Mouse (Mus musculus) intestine, embryonic 15.5 days (tissue): Measurements from ENCODE around the gene Arfgap3. TPM values are rescaled to one million over a fixed set of nuclear protein-coding genes. Genes with fewer than 3 reads are reported as not detected.
"Not testable (repeated sequence)": the region's sequence is repeated elsewhere in the genome, so short reads cannot be mapped to it uniquely, and the experiment has no call there.

Experiments
- ATAC-seq: fragments of 200-750 bp; cut with Nextera tagmentation; 2 replicates; pipeline ENCODE4 v1.8.0; 2017; ENCODE audit warnings: moderate TSS enrichment, moderate library complexity
- H3K27ac ChIP-seq: fragments of 300-500 bp; sonication (generic); 2 replicates; pipeline ENCODE4 v1.5.1; 2015; ENCODE audit warnings: mild to moderate bottlenecking, inconsistent platforms
- H3K27me3 ChIP-seq: fragments of 300-500 bp; sonication (generic); replicated peaks from 2 replicates; pipeline ENCODE4 v1.6.1; 2015; ENCODE audit warnings: inconsistent platforms
- H3K36me3 ChIP-seq: fragments of 300-500 bp; sonication (generic); 2 replicates; pipeline ENCODE4 v1.6.1; 2015; ENCODE audit warnings: inconsistent platforms
- H3K4me1 ChIP-seq: fragments of 300-500 bp; sonication (generic); replicated peaks from 2 replicates; pipeline ENCODE4 v1.6.1; 2015; ENCODE audit warnings: inconsistent platforms
- H3K4me2 ChIP-seq: fragments of 300-500 bp; sonication (generic); replicated peaks from 2 replicates; pipeline ENCODE4 v1.6.1; 2015; ENCODE audit warnings: mild to moderate bottlenecking, inconsistent platforms
- H3K4me3 ChIP-seq: fragments of 300-500 bp; sonication (generic); replicated peaks from 2 replicates; pipeline ENCODE4 v1.5.1; 2015; ENCODE audit warnings: inconsistent platforms
- H3K9ac ChIP-seq: fragments of 300-500 bp; sonication (generic); 2 replicates; pipeline ENCODE4 v1.6.1; 2015; ENCODE audit warnings: inconsistent platforms
- H3K9me3 ChIP-seq: fragments of 300-500 bp; sonication (generic); 2 replicates; pipeline ENCODE4 v1.6.1; 2016; ENCODE audit warnings: inconsistent platforms
- WGBS: fragments of 180-500 bp; shearing (Covaris S2); methylation state at CpG from one replicate; pipeline ENCODE4 v1.1.7; 2015; 5-methylcytosine and 5-hydroxymethylcytosine counted together
- polyA plus RNA-seq: library from polyadenylated mRNA; unstranded; fragments of >200 nt; fragmentation: Nextera tagmentation; extraction: Ambion mirVana; gene quantifications from 2 replicates; pipeline ENCODE4 v1.2.1, GENCODE M21; 2015

The Arfgap3 gene
- polyA plus RNA-seq, 1 experiment from 2014 or later: 60.5 TPM

- no peak overlapping the region for H3K9ac ChIP-seq
- H3K4me1 ChIP-seq: peaks cover 3% of the 10 kb centered on the region; the same call in 1 of the 2 replicates
- H3K4me3 ChIP-seq: no peak overlapping the region
- peak overlapping the region; percentile 62; the same call in 1 of the 2 replicates for H3K4me2 ChIP-seq
- no peak overlapping the region for H3K27ac ChIP-seq
- no peaks in the 10 kb centered on the region for H3K36me3 ChIP-seq
- no peaks in the 10 kb centered on the region for H3K9me3 ChIP-seq
- no peak for ATAC-seq
- no peaks in the 10 kb centered on the region for H3K27me3 ChIP-seq
These were observed 15.7 kb upstream of the Arfgap3 start for GRCm38 (mm10) chr15:83365697-83366096.

GRCm38 (mm10) chr15:83364194-83364593, 14.1 kb upstream of the Arfgap3 start:
- Histone ChIP-seq H3K36me3 (no peaks in the 10 kb centered on the region), H3K4me2 (no peak overlapping the region), H3K27ac (no peak overlapping the region), H3K9ac (no peak overlapping the region), H3K4me1 (peaks cover 3% of the 10 kb centered on the region; the same call in 1 of the 2 replicates), H3K9me3 (no peaks in the 10 kb centered on the region), H3K27me3 (no peaks in the 10 kb centered on the region), H3K4me3 (no peak overlapping the region)
- ATAC-seq: no peak
- WGBS: 58% methylated on average over 3 of the region's 3 CpGs

GRCm38 (mm10) chr15:83362813-83363212, 12.8 kb upstream of the Arfgap3 start:
- not testable (repeated sequence) for H3K4me2 ChIP-seq

GRCm38 (mm10) chr15:83360899-83361298, 10.9 kb upstream of the Arfgap3 start:
- H3K4me1 ChIP-seq, H3K4me2 ChIP-seq, ATAC-seq, H3K4me3 ChIP-seq, H3K9me3 ChIP-seq, H3K27ac ChIP-seq, H3K36me3 ChIP-seq, H3K9ac ChIP-seq, H3K27me3 ChIP-seq: not testable (repeated sequence)
- WGBS: 66% methylated on average over 5 of the region's 5 CpGs

More at GRCm38 (mm10) chr15:83362813-83363212, 12.8 kb upstream of the Arfgap3 start:
- H3K27ac ChIP-seq, H3K36me3 ChIP-seq, ATAC-seq, H3K4me1 ChIP-seq, H3K4me3 ChIP-seq, H3K9ac ChIP-seq, H3K9me3 ChIP-seq, H3K27me3 ChIP-seq: not testable (repeated sequence)
- WGBS: 87% methylated on average over 1 of the region's 1 CpGs

- H3K9ac ChIP-seq: no peak overlapping the region
- no peaks in the 10 kb centered on the region for H3K9me3 ChIP-seq
- H3K4me1 ChIP-seq: no peaks in the 10 kb centered on the region
- H3K27me3 ChIP-seq: no peaks in the 10 kb centered on the region
- no peaks in the 10 kb centered on the region for H3K36me3 ChIP-seq
- no peak overlapping the region for H3K27ac ChIP-seq
- H3K4me3 ChIP-seq: no peak overlapping the region
- no peak for ATAC-seq
- no peak overlapping the region for H3K4me2 ChIP-seq
- 62% methylated on average over 3 of the region's 3 CpGs for WGBS
These were observed 10.1 kb upstream of the Arfgap3 start for GRCm38 (mm10) chr15:83360140-83360539.

- no peak for ATAC-seq
These were observed 8.4 kb upstream of the Arfgap3 start for GRCm38 (mm10) chr15:83358476-83358875.

GRCm38 (mm10) chr15:83351546-83351945, 1.5 kb upstream of the Arfgap3 start:
- no peak overlapping the region for H3K4me3 ChIP-seq
- H3K27me3 ChIP-seq: no peaks in the 10 kb centered on the region
- H3K27ac ChIP-seq: peak overlapping the region; percentile 91
- H3K9me3 ChIP-seq: no peaks in the 10 kb centered on the region
- H3K9ac ChIP-seq: no peak overlapping the region
- 0 out of 2 replicates have a peak overlapping the region, but pooled peaks have one; percentile 81 for H3K4me2 ChIP-seq
- no peaks in the 10 kb centered on the region for H3K36me3 ChIP-seq
- ATAC-seq: no peak
- 70% methylated on average over 4 of the region's 4 CpGs for WGBS
- peaks cover 8% of the 10 kb centered on the region; the same call in 1 of the 2 replicates for H3K4me1 ChIP-seq

More at GRCm38 (mm10) chr15:83358476-83358875, 8.4 kb upstream of the Arfgap3 start:
- Histone ChIP-seq H3K4me3 (no peak overlapping the region), H3K9ac (no peak overlapping the region), H3K4me1 (no peaks in the 10 kb centered on the region), H3K9me3 (no peaks in the 10 kb centered on the region), H3K36me3 (no peaks in the 10 kb centered on the region), H3K4me2 (no peak overlapping the region), H3K27ac (no peak overlapping the region), H3K27me3 (no peaks in the 10 kb centered on the region)
- 81% methylated on average over 1 of the region's 1 CpGs for WGBS

GRCm38 (mm10) chr15:83350859-83351258, 812 bp upstream of the Arfgap3 start:
- Histone ChIP-seq H3K27me3 (no peaks in the 10 kb centered on the region), H3K27ac (peak overlapping the region; percentile 91), H3K9ac (peak overlapping the region; percentile 81), H3K4me1 (peaks cover 8% of the 10 kb centered on the region; the same call in 1 of the 2 replicates), H3K9me3 (no peaks in the 10 kb centered on the region), H3K4me3 (no peak overlapping the region), H3K36me3 (no peaks in the 10 kb centered on the region), H3K4me2 (peak overlapping the region; percentile 81)
- WGBS: 46% methylated on average over 2 of the region's 2 CpGs
- peak; percentile 73 for ATAC-seq

- peak overlapping the region; percentile 81 for H3K9ac ChIP-seq
- peak overlapping the region; percentile 83 for H3K4me3 ChIP-seq
- H3K36me3 ChIP-seq: no peaks in the 10 kb centered on the region
- 15% methylated on average over 8 of the region's 8 CpGs for WGBS
- no peaks in the 10 kb centered on the region for H3K9me3 ChIP-seq
- peak overlapping the region; percentile 81 for H3K4me2 ChIP-seq
- ATAC-seq: peak; percentile 2; the same call in 1 of the 2 replicates
- peak overlapping the region; percentile 77 for H3K27ac ChIP-seq
- peaks cover 17% of the 10 kb centered on the region; the same call in 1 of the 2 replicates for H3K4me1 ChIP-seq
- H3K27me3 ChIP-seq: no peaks in the 10 kb centered on the region
These were observed 658 bp downstream of the Arfgap3 start for GRCm38 (mm10) chr15:83349225-83349953.

GRCm38 (mm10) chr15:83348747-83349146, 1.3 kb downstream of the Arfgap3 start:
- 0 out of 2 replicates have a peak, but pooled peaks have one; percentile 7 for ATAC-seq
- Histone ChIP-seq H3K9me3 (no peaks in the 10 kb centered on the region), H3K4me3 (peak overlapping the region; percentile 83), H3K4me1 (peaks cover 17% of the 10 kb centered on the region; the same call in 1 of the 2 replicates), H3K27ac (peak overlapping the region; percentile 77; the same call in 1 of the 2 replicates), H3K27me3 (no peaks in the 10 kb centered on the region), H3K36me3 (no peaks in the 10 kb centered on the region), H3K4me2 (peak overlapping the region; percentile 81), H3K9ac (peak overlapping the region; percentile 81; the same call in 1 of the 2 replicates)
- WGBS: 42% methylated on average over 4 of the region's 4 CpGs

GRCm38 (mm10) chr15:83345898-83346529, 4.0 kb downstream of the Arfgap3 start:
- H3K4me3 ChIP-seq: no peak overlapping the region
- no peak overlapping the region for H3K4me2 ChIP-seq
- WGBS: 85% methylated on average over 15 of the region's 15 CpGs
- H3K27ac ChIP-seq: peak overlapping the region; percentile 79; the same call in 1 of the 2 replicates
- no peak overlapping the region for H3K9ac ChIP-seq
- ATAC-seq: no peak
- no peaks in the 10 kb centered on the region for H3K9me3 ChIP-seq
- H3K4me1 ChIP-seq: peaks cover 17% of the 10 kb centered on the region; the same call in 1 of the 2 replicates
- H3K27me3 ChIP-seq: no peaks in the 10 kb centered on the region
- peaks cover 9% of the 10 kb centered on the region for H3K36me3 ChIP-seq

GRCm38 (mm10) chr15:83344956-83345355, 5.1 kb downstream of the Arfgap3 start:
- Histone ChIP-seq H3K4me1 (peaks cover 17% of the 10 kb centered on the region; the same call in 1 of the 2 replicates), H3K4me2 (0 out of 2 replicates have a peak overlapping the region, but pooled peaks have one; percentile 4), H3K9ac (0 out of 2 replicates have a peak overlapping the region, but pooled peaks have one; percentile 5), H3K27me3 (no peaks in the 10 kb centered on the region), H3K36me3 (peaks cover 9% of the 10 kb centered on the region), H3K9me3 (no peaks in the 10 kb centered on the region), H3K27ac (peak overlapping the region; percentile 79), H3K4me3 (no peak overlapping the region)
- WGBS: 54% methylated on average over 7 of the region's 7 CpGs
- ATAC-seq: peak; percentile 77
